Mouse (Mus musculus) ZHBTc4 (cell line): ENCODE data around the gene Alk.

Experiments
- DNase-seq: peaks from one replicate; pipeline ENCODE4 v3.0.0-alpha.2; 2011; ENCODE audit warnings: low read depth, low spot score

The Alk gene

DNA sequence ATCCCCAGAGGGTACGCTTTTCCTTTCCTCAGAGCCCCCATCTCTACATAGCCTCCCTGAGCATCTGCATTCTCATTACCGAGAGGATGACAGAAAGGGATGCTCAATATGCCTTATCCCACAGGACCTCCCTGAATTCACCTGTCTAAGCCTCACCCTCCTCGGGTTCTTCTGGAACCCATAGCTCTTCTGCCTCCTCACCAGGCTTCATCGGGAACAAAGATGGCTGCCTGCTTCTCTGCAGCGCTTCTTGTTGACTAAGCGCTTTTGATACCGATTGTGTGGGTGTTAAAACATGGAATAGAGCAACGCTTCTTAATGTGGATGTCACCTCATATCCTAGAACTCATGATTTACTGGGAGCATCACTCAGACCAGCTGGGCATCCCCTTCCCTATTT is 75.9 kb downstream of the Alk start:
- DNase-seq = no peak

DNA sequence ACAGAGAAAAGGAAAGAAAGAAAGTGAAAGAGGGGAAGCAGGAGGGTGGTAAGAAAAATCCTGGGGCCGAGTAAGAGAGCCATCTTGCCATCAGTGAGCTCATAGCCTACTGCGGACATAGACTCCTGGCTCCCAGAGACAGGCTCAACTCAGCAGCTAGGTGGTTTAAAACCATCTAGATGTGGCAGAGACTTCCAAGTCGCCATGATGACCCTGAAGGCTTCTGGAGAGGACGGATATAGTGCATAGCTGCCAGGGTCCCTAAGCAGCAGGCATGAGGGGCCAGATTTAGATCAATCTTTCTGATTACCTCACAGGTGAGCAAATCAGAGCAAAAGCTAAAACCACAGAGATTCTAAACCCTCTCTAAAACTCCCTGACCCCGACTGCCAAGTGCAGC is 76.9 kb downstream of the Alk start:
- DNase-seq = no peak

DNA sequence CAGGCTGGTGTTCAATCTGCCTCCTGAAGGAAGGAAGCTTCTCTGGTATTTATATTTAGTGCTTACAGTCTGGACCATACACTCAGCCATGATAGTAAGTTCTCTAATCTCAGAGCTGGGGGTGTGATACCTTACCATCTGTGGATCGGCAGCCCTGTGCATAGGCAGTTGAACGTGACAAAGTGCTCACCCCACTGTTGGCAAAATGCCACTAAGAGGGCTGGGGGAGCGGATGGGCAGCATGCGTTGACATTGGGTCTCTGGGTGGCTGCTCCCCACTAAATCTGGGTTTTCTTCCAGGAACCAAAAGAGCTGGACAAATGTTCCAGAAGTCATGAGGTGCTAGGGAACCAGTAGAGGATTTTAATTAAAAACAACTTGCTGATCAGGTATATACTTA is 78.1 kb downstream of the Alk start:
- no peak for DNase-seq

DNA sequence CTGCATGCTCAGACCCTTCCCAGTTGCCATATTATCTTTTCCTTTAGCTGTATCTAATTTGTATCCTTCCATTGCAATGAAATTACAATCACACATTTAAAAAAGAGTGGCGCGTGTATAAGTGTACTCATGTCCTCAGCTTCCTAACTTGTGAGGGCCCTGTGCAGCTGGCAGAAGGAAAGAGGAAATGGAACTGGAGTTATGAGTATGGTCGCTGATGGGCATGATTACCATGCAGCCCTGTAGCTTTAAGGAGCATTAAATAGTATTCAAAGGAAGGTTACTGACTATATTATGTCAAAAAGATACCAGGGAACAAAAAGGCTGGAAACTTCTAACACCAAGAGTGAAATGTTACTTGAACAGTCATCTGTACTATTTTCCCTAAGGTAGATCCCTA is 79.6 kb downstream of the Alk start:
- no peak for DNase-seq

DNA sequence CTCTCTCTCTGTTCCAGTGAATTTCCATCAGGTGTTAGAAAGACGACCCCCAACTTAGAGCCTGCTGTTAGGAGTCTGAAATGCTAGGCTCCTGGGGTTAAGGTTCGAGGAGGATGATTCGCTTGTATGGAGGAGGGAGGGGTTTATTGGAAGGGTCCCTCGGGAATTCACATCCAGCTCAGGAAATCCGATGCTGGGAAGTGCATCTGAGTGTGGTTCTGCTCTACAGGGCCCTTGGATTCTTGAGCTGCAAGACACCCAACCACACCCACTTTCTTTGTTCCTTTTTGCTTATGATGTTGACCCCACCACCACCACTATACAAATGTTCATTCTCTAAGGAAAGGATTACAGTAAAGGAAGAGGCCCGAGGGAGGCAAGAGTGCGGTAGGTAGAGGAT is 81.4 kb downstream of the Alk start:
- peak; percentile 53 for DNase-seq

DNA sequence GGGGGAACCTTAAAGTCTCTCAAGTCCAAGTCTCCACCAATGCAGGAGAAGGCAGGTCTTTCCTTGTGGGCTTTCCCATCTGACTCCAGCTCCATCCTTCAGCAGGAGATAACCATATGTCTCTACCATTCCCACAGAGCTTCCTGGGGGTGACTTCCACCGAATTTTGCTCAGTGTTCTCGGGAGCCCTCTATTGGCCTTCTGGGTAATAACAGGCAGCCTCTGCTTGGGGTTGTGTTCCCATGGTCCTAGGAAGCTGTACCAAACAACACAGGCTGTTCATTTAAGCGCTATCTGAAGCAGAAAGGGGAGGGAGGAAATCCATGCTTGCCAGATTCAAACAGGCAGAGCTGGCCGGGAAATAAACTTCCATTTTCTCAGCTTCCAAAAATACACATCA is 82.0 kb downstream of the Alk start:
- DNase-seq = peak; percentile 73

DNA sequence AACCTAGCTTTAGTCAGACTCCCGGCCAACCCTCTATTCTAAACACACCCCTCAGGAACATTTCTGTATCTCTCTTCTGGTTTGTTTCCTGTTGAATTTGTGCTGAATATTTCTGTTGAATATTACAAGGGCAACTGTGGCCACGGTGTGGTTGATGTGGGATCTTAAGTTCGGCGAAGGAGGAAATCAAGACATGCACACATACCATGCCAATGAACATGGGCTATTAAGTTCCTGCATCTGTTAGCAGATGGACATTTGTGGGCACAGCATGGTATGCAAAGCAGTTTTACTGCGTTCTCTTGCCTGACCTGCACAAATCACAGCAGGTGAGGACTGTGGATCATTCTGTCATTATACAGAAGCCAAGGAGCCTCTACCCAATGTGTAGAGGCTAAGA is 83.1 kb downstream of the Alk start:
- no peak for DNase-seq

DNA sequence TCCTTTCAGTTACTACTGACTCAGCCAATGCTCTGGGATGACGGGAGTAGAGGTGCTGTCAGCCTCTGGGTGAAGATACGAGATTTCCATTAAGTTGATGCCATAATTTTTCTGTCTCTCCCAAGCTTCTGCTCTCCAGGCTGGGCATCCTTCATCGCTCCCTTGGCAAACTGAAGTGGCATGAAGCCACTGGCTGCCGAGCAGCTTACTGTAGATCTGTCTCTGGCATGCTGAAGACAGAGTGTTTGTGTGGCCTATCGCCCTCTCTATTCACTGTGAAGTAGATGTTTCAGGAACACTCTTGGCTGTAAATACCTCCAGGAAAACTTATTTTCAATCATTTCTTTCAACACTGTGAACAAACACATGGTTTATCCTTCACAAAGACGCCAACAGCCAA is 93.7 kb downstream of the Alk start:
- DNase-seq = no peak

DNA sequence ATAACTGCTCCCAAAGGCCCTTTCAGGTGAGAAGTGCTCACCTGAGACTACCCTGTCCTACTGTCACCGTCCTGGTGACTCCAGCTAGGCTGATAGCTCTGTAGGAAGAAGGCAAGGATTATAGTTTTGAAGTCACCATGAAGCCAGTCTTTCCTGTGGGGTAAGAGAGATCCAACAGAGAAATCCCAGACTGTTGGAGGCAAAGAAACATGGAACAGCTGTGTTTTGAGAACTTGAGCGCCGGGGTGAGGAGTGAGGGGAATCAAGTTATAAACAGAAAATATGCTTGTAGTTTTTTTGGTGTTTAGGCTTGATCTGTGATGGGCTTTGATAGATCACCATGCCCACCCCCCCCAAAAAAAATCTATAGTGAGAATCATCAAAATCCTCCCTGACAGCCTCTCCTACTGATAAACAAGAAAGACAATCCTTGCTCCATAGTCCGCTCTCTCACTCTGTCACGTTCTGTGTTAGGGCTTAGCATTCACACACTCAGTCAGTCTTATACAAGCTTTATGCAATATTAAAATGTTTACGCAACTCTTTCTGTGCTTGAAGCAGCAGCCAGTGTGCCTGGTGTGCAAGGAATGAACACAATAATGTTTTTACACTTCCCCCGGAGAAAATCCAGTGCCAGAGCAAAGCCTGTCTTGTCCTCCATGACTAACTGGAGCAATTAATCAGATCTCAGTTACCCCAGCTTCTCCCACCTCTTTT is 95.6 kb downstream of the Alk start:
- DNase-seq = no peak

DNA sequence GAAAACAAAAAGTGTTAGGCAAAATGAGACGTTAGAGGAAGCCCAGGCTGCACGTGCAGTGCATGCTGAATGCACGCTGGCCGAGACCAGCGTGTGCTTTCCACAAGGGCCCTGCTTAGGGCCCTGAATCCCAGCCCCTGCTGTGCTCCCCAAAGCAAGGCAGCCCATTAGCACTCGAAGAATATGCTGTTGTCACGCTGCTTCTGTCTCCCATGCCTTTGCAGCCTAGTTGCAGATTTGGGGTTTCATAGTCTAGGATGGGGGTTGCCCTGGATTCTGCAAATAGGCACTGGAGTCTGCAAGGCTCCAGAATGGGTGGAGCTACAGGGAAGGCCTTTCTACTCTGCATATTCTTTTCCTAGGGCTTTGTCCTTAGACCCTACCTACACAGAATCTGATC is 99.2 kb downstream of the Alk start:
- DNase-seq = no peak

DNA sequence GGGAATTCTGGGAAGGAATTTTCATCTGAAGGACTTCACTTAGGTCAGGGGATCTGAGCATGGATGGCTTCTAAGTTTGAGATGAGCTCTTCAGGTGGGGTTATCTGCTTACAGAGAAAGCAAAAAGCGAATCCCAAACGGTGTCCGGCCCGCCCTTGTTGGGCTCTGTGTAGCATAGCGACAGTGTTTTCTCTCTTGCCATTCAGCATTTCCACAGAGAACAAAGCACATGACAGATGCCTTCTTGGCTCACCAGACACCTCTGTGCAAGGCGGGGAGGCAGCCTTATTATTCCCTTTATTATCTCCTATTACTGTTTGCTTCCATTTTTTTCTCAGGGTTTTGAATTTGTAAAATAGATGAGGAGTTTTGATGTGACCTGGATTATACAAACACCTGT is 99.8 kb downstream of the Alk start:
- no peak for DNase-seq

DNA sequence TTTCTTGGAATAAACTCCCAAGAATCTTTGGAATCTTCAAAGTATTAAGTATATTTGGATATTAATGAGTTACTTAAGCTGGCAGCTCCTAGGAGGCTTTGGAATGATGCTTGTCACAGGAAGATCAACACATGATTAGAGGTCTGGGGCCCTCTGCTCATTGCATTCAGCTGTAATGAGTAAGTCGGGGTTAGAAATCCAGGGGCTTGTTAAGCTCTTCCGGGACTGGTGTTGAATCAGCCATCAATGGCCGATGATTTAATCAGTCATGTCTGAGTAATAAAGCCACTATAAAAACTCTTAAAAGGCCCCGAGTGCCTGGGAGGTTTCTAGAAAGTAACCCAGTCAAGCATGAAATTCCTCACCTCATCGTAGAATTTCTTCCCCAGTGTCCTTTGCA is 109.0 kb downstream of the Alk start:
- no peak for DNase-seq

DNA sequence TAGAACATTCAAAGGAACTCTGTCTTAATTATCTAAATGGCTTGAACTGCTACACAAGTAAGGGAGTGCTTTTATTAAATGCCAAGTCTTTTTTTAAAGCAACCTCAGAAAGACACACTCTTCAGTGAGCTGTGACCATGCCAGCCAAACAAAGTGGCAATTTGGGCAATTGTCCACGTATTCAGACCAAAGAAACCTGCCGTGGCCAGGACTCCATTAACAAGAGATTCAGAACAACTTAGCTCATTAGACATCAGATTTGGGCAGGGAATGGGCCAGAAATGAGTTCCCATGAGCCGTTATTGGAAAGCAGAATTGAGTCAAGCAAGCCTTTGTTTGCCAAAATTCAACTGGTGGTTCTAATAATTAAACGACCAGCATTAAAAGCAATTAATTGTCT is 118.8 kb downstream of the Alk start:
- no peak for DNase-seq

DNA sequence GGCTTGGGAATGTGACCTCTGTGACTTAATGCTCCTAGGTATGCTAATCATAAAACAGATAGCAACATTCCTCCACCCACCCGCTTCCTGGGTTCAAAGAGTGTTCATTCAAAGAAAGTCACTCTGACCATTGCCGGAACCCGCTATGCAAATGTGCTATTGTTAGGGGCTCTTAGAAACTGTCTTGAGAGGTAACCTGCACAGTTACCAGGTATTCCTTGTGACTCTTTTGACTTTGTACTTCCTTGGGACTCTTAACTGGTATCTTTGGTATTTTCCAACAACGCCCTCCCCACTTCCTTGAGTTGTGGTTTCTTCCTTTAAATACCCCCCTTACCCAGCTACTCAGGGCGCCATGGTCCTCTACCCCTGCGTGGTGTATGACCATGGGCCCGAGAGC is 125.2 kb downstream of the Alk start:
- peak; percentile 63 for DNase-seq

DNA sequence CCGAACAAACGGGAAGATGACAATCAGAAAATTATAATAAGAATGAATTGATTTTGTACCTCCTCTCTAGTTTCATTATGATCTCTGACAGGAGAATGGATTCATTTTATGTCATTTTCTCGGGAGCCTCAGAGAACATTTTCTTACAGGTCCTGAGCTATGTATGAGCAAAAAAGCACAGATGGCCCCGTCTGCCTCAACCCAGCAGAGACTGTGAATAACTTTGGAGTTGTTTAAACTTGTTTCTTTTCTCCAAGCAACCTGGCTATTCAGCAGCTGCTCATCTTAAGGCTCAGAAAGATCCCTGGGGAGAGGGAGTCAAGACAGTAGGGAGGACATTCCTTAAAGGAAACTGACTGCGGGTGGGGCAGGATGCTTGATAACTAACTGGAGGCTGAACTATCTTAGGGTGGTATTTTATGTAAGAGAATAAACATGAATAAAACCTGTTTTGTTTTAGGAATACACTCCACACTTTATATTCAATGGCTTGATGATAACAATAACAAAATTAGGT is 126.5 kb downstream of the Alk start:
- DNase-seq = peak; percentile 48

DNA sequence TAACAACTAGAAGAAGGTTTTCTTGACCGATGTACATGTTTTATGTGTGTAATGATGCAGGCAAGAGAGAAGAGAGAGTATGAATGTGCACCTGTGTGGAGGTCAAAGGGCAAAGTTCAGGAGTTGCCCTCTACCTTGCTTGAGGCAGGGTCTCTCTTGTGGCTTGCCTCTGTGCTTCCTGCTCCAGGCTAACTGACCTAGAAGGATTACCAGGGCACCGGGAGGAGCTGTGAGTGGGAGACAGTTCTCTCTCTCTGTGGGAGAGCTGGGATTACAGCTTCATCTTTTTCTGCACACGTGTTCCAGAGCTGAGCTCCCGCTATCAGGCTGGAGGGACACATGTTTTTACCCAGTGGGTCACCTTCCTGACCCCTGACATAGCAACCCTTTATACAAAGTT is 127.5 kb downstream of the Alk start:
- DNase-seq = peak; percentile 9

DNA sequence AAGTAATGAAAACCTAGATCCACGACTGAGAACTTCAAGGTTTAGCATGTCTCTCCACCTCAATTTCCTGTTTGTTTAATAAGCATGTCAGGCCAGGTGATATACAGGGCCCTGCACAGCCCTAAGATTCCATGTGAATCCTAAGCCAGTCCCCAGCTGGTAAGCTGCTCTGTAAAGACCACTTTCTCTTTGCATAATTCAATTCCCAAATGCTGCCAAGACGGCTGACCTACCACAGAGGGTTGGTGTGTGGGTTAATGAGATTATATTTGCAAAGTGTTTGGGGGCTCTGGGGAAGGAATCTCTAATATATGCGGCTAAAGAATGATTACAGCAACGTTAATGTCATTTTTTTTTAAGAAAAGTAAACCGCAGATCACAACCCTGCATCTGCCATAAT is 130.3 kb downstream of the Alk start:
- no peak for DNase-seq

DNA sequence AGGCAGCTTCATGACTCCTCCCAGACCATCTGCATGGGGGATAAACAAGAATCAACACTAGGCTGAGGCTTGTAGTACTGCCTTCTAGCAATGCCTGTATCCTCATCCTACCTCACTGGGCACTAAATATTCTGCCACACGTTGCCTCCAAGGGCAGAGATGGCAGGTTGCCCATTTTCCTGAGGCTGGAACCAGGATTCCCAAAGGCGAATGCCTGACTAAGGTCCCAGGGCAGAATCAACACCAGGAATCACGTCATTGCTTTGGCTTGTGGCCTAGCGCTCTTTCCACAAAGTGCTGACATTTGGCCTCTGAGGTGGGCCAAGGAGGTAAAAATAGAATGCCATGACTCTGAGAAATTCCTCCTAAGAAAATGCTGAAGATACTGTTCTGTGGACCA is 155.9 kb downstream of the Alk start:
- no peak for DNase-seq

DNA sequence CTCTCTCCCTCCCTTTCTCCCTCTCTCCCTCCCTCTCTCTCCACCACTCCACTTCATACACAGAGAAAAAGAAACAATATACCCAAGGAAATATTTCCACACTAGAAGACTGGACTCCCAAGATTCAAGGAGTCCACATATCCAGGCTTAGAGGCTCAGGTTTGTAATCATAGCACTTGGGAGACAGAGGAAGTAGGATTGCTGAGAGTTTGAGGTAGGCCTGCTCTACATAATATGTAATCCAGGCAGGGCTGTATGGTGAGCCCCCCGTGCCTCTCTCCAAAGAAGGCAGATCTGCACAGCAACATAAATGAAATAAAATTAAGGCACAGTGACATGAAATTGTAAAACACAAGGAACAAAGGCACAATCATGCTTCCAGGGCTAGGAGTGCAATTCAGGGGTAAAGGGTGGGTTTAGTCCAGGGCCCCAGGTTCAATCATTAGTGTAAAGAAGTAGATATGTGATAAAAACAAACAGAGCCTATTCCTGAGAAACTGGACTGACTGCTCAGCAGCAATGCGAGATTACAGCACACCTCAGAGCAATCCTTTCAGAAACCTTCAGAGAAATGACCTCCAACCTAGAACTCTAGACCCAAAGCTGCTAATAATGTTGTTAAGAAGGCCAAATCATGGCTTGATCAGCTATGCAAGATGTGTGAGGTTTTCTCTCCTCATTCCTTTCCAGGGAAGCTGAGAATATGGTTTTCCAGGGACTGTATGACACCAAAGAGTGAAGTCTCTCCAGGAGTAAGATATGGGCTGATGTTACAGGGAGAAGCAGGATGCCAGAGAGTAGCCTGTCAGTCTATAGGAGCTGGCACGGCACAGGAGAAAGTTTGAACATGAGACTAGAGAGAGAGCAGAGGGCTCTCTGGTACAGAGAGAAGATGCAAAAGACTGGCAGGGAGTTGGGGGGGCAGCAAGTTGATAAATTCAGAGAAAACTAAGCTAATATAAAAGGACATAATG is 158.9 kb downstream of the Alk start:
- DNase-seq = no peak

DNA sequence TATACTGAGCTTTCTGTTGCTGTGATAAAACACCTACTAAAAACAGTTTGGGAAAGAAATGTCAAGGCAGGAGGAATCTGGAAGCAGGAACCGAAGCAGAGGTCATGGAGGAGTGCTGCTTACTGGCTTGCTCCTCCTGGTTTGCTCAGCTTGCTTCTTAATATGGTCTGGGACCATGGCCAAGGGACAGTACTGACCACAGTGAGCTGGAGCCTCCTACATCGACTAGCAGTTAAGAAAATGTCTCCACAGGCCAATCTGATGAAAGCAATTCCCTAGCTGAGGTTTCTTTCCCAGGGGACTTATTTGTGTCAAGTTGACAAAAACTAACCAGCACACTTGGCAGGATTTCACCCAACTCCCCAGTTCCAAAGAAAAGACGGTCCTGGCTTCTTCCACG is 187.0 kb downstream of the Alk start:
- DNase-seq = no peak

DNA sequence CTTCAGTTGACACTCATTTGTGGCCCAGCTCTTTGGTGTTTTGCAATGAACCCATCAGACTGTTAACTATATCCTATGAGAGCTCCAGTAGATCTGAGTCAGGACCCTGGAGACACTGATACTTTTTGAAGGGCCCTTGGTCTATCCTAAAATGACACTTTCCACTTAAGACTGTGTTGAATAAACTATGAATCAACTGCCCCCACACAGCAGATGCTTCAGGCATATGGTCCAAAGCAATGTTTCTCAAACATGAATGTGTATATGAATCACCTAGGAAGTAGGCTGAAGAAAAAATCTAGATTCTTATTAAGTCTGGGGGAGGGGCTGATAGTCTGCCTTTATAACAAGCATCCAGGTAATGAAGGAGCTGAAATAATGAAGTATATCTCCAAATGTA is 189.8 kb downstream of the Alk start:
- no peak for DNase-seq

DNA sequence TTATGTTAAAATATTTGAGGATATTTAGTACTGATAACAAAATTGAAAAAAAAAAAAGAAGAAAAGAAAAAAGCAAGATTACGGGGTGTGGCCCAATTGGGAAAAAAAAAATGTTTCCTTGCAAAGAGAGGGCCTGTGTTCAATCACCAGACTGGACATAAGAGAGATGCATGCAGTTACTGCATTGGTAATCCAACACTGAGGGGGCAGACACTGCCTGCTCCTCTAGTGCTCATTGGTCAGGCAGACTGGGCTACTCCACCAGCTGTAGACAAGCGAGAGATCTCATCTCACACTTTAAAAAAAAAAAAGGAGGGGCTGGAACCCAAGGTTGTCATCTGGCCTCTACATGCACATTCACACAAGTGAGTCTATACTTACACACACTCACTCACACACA is 199.6 kb downstream of the Alk start:
- no peak for DNase-seq

DNA sequence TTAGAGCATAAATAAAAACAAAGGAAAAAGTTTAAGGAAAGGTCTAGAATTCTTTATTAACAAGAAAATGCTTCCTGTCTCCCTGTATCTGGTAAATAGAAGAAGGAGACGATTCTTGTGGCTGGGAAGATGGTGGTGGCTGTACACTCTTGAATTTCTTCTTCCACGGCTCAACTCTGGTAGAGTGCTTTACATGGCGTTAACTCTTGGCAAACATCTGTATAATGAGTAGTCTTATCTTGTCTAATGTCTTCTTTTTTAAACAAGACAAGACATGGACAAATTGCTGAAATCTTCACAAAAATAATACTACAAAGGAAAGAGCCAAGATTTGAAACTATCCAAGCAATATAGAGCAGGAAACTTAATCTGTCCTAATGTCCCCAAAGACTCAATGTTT is 202.6 kb downstream of the Alk start:
- DNase-seq = no peak
